Mouse (Mus musculus) cerebellum, adult 11-12 months (tissue): Measurements from ENCODE around the gene Kif3b.
"Not testable (repeated sequence)": the region's sequence is repeated elsewhere in the genome, so short reads cannot be mapped to it uniquely, and the experiment has no call there.

ENCODE experiments used
- DNase-seq: peaks from one replicate; pipeline ENCODE4 v3.0.0; 2022

Gene Kif3b

GRCm38 (mm10) chr2:153346221-153347182 is 55.3 kb downstream of the Kif3b start:
- peak; percentile 72 for DNase-seq

DNA sequence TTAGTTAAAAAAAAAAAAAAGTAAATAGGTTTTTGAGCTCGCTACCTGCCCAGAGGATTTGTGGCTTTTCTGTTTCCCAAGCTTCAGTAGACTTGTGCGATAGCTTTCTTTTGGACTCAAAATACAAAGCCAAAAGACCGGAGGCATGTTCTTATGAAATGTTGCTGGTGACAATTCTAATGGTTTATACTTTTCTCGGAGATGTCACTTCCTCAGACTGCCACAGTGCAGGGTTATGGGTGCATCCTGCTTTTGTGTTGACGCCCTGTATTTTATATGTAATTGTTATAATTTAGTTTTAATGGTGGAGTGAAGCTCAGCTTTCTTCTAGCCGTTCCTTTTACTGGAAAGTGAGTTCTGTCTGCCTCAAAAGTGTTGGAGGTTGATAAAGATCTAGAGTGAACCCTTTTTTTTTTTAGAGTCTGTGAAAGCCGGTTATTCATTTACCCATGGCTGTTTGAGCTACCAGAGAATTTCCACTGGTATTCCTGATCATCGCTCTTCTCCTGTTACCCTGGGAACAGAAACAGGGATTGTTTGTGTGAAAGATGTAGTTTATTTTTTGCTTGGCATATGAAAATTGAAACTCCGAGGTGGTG is 56.1 kb downstream of the Kif3b start:
- no peak for DNase-seq

DNA sequence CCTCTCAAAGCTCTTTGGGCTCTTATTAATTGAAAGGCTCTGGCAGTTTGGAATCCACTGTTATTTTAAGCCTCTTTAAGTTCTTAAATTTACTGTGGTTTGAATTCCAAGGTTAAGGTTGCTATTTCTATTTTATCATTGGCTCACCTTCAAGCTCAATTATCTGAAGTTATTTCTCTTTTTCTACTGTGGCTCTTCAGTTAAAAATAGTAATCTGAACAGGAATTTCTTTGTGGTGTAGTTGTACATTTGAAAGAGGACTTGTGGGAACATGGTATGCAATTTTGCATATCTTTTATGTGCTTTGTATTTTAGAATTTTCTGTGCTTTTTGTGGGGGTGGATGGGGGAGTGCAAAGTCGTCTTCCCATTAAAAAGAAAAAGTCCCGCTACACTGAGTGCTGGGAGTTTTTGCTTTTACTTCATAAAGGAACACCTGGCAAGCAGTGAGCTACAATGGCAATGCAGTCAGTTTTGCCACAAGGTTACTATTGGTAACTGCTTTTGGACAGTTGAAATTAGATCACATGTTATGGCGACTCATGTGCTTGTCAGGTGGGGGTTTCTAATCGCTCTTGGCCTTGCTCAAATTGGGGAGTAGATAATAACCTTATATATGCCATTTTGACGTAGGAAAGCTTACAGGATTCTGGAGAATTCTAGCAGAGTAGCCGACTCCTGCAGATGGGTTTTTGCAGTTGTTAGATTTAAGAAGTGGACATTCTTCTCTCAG is 57.1 kb downstream of the Kif3b start:
- no peak for DNase-seq

- DNase-seq = no peak
These were observed 59.5 kb downstream of the Kif3b start for GRCm38 (mm10) chr2:153350552-153351181.

DNA sequence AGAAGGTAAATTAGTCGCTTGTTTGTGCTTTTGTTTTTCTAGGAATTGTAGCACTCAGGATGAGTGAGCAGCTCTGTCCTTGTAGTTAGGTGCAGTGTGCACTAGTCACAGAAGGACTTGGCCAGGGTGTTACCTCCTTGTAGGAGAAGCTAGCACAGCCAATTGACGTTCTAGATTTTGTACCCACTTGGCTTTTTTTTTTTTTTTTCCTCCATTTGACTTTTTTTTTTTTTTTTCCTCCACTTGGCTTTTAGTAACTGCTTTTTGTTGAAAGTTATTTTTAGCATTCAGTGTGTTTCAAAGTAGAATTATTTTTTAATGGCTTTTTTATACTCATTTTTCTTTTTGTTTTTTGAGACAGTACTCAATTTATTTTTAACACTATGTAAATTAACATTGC is 63.4 kb downstream of the Kif3b start:
- no peak for DNase-seq

DNA sequence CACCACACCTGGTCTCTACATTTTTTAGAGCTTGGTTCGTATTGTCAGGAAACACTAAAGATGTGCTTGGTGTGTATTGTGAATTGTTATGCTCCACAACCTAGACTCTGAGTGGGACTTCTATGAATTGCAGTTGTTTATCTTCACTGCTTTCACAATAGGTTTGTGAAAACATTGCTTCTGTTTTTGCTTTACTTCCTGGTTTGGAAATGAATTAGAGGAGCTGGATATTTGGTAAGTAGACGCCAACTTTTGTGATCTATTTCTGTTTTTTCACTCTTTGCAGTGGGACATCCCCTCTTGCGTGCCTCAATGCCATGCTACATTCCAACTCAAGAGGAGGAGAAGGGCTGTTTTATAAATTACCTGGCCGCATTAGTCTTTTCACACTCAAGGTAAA is 65.6 kb downstream of the Kif3b start:
- DNase-seq = no peak

GRCm38 (mm10) chr2:153361101-153361710 is 70.0 kb downstream of the Kif3b start:
- DNase-seq = no peak

- not testable (repeated sequence) for DNase-seq
These were observed 73.3 kb downstream of the Kif3b start for GRCm38 (mm10) chr2:153364531-153364930.

DNA sequence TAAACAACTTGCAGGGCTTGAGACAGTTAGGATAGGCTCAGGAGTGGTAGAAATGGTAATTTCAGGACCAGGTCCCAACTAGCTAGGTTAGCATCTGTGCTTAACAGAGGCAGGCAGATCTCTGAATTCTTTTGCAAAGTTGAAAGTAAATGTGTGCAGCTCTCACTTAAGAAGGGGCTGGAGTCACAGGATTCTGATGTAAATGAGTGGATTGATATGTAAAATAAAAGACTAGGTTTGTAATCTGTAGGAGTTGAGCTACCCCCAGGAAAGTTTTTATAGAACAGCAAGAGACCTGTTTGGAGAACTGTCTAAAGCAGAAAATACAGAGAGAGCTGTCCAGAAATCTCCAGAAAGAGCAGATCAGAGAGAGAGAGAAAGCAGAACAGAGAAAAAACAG is 79.7 kb downstream of the Kif3b start:
- no peak for DNase-seq

GRCm38 (mm10) chr2:153375380-153375779 is 84.2 kb downstream of the Kif3b start:
- DNase-seq = no peak

- no peak for DNase-seq
These were observed 89.3 kb downstream of the Kif3b start for GRCm38 (mm10) chr2:153380479-153380878.
